ENCODE assay signal across 8 mouse cellular contexts in the genomic region with DNA sequence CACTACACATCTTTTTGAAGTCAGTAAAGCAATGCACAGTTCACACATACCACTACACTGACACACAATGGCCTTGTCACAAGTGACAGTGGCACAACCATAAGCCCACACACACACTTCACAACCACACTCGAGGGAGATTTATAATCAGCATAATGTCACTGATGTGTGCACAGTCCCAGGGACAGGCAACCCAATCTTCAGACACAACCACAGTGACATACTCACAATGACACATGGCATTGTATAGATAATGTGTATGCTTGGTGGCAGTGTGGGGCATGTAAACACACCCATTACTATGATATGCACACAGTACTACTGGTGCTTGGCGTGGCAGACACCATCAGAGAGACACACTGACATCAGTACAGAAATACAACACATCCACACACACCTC. TPM values are rescaled to one million over a fixed set of nuclear protein-coding genes. Genes with fewer than 3 reads are reported as not detected.
A peak's percentile ranks its signal among the peaks of the same experiment; 100 is the strongest.
DNase-seq lines count a peak whose midpoint lies in the region; ATAC-seq and TF ChIP-seq lines count a peak whose summit lies in the region.

No protein-coding gene starts in this region.

- no peak for TF ChIP-seq POLR2A in lung, adult 2 months (IDR thresholded peaks at IDR 0.05; ENCODE audit: borderline replicate concordance, extremely low read depth, low read depth, low read length)

- no peak overlapping the region for H3K4me3 ChIP-seq in lung, embryonic 15.5 days
- no peak overlapping the region for H3K4me3 ChIP-seq in hindbrain, postnatal 0 days (ENCODE audit: low read length)
- H3K4me3 ChIP-seq in lung, adult 2 months (replicated peaks; ENCODE audit: extremely low read depth, low read depth, low read length): no peak overlapping the region

- no peaks in the 10 kb centered on the region for H3K9me3 ChIP-seq in lung, embryonic 15.5 days
- H3K9me3 ChIP-seq in hindbrain, postnatal 0 days (ENCODE audit: low read length): no peaks in the 10 kb centered on the region

- ATAC-seq in lung, embryonic 15.5 days (ENCODE audit: borderline replicate concordance, extremely low read depth, low FRiP score, low TSS enrichment): no peak
- no peak for ATAC-seq in hindbrain, postnatal 0 days
- ATAC-seq in monocyte, adult 5-6 weeks (replicated peaks; ENCODE audit: insufficient number of reproducible peaks, low FRiP score, low TSS enrichment, poor library complexity, severe bottlenecking): no peak

- no peak overlapping the region for H3K9ac ChIP-seq in lung, embryonic 15.5 days
- H3K9ac ChIP-seq in hindbrain, postnatal 0 days (replicated peaks; ENCODE audit: low read length): peak overlapping the region; percentile 33; the same call in 1 of the 2 replicates

- peaks cover 31% of the 10 kb centered on the region for H3K4me1 ChIP-seq in lung, embryonic 15.5 days
- peaks cover 7% of the 10 kb centered on the region; the same call in 1 of the 2 replicates for H3K4me1 ChIP-seq in hindbrain, postnatal 0 days (ENCODE audit: insufficient read depth, low read length)
- H3K4me1 ChIP-seq in lung, adult 2 months (ENCODE audit: control insufficient read depth, insufficient read depth, low read length): peaks cover 6% of the 10 kb centered on the region; the same call in 1 of the 2 replicates

- DNase-seq in cerebellum, adult 11-12 months: peak; percentile 49
- no peak for DNase-seq in cerebellum, adult 11 months
- no peak for DNase-seq in lung, postnatal 10 days
- DNase-seq in hindbrain, postnatal 0 days (ENCODE audit: low spot score): no peak
- peak; percentile 55 for DNase-seq in naive thymus-derived CD4-positive, alpha-beta T cell, adult 2 months (ENCODE audit: low read depth)
- DNase-seq in lung, adult 2 months: no peak

- H3K36me3 ChIP-seq in lung, embryonic 15.5 days: no peaks in the 10 kb centered on the region
- H3K36me3 ChIP-seq in hindbrain, postnatal 0 days (ENCODE audit: insufficient read depth, low read length): no peaks in the 10 kb centered on the region

- WGBS in lung, embryonic 15.5 days: 30% methylated on average over 2 of the region's 2 CpGs
- WGBS in hindbrain, postnatal 0 days: 43% methylated on average over 2 of the region's 2 CpGs
- 30% methylated on average over 2 of the region's 2 CpGs for WGBS in lung, adult 2 months

- TF ChIP-seq CTCF in hindbrain, postnatal 0 days (IDR thresholded peaks at IDR 0.05; ENCODE audit: low read depth): no peak
- TF ChIP-seq CTCF in lung, adult 2 months (IDR thresholded peaks at IDR 0.05; ENCODE audit: insufficient read depth, low read length): no peak

- no peaks in the 10 kb centered on the region for H3K27me3 ChIP-seq in lung, embryonic 15.5 days
- H3K27me3 ChIP-seq in hindbrain, postnatal 0 days (ENCODE audit: insufficient read depth, low read length): no peaks in the 10 kb centered on the region

- H3K27ac ChIP-seq in lung, embryonic 15.5 days: peak overlapping the region; percentile 93
- peak overlapping the region; percentile 71; the same call in 1 of the 2 replicates for H3K27ac ChIP-seq in hindbrain, postnatal 0 days

- H3K4me2 ChIP-seq in lung, embryonic 15.5 days: peak overlapping the region; percentile 96
- peak overlapping the region; percentile 61 for H3K4me2 ChIP-seq in hindbrain, postnatal 0 days (ENCODE audit: low read depth, low read length)

RNA-seq across cellular contexts. Expression of a gene that starts 9.6 kb away (rescaled TPM):
- 22.4 and 23.0 TPM in 2 replicates for polyA plus RNA-seq in lung, embryonic 15.5 days (2015; fragmentation: Nextera tagmentation; extraction: Ambion mirVana)
- 11.8 and 27.9 TPM in 2 replicates for total RNA-seq in hindbrain, postnatal 0 days (2014; rRNA removed)
- polyA plus RNA-seq in hindbrain, postnatal 0 days (2015; fragmentation: Nextera tagmentation; extraction: Ambion mirVana): 13.4 and 14.8 TPM in 2 replicates
- 231 to 284 TPM (median 256 TPM) in 3 replicates for total RNA-seq in monocyte, adult 5-6 weeks (2017)
- 31.2 and 47.3 TPM in 2 replicates for polyA plus RNA-seq in lung, adult 2 months (2012; rRNA removed)

RNA-seq across cellular contexts. Expression of a gene that starts 12.0 kb away (rescaled TPM):
- polyA plus RNA-seq in lung, embryonic 15.5 days (2015; fragmentation: Nextera tagmentation; extraction: Ambion mirVana): 10.3 and 12.0 TPM in 2 replicates
- 51.0 and 55.8 TPM in 2 replicates for total RNA-seq in hindbrain, postnatal 0 days (2014; rRNA removed)
- polyA plus RNA-seq in hindbrain, postnatal 0 days (2015; fragmentation: Nextera tagmentation; extraction: Ambion mirVana): 32.2 and 33.3 TPM in 2 replicates
- 26.4 to 30.9 TPM (median 30.1 TPM) in 3 replicates for total RNA-seq in monocyte, adult 5-6 weeks (2017)
- polyA plus RNA-seq in lung, adult 2 months (2012; rRNA removed): 31.8 and 48.2 TPM in 2 replicates

RNA-seq across cellular contexts. Expression of a gene that starts 22.7 kb away (rescaled TPM):
- polyA plus RNA-seq in lung, embryonic 15.5 days (2015; fragmentation: Nextera tagmentation; extraction: Ambion mirVana): 14.7 and 16.4 TPM in 2 replicates
- 56.0 and 71.3 TPM in 2 replicates for total RNA-seq in hindbrain, postnatal 0 days (2014; rRNA removed)
- polyA plus RNA-seq in hindbrain, postnatal 0 days (2015; fragmentation: Nextera tagmentation; extraction: Ambion mirVana): 74.1 and 78.4 TPM in 2 replicates
- 9.4 to 16.4 TPM (median 12.3 TPM) in 3 replicates for total RNA-seq in monocyte, adult 5-6 weeks (2017)
- 54.0 and 76.4 TPM in 2 replicates for polyA plus RNA-seq in lung, adult 2 months (2012; rRNA removed)

RNA-seq across cellular contexts. Expression of a gene that starts 36.8 kb away (rescaled TPM):
- 2.5 and 2.7 TPM in 2 replicates for polyA plus RNA-seq in lung, embryonic 15.5 days (2015; fragmentation: Nextera tagmentation; extraction: Ambion mirVana)
- total RNA-seq in hindbrain, postnatal 0 days (2014; rRNA removed): 1.4 and 1.9 TPM in 2 replicates
- polyA plus RNA-seq in hindbrain, postnatal 0 days (2015; fragmentation: Nextera tagmentation; extraction: Ambion mirVana): 0.93 and 1.5 TPM in 2 replicates
- total RNA-seq in monocyte, adult 5-6 weeks (2017): 11.2 to 17.0 TPM (median 13.7 TPM) in 3 replicates
- 36.1 and 39.2 TPM in 2 replicates for polyA plus RNA-seq in lung, adult 2 months (2012; rRNA removed)

RNA-seq across cellular contexts. Expression of a gene that starts 52.2 kb away (rescaled TPM):
- polyA plus RNA-seq in lung, embryonic 15.5 days (2015; fragmentation: Nextera tagmentation; extraction: Ambion mirVana): 0.18 and 0.36 TPM in 2 replicates
- total RNA-seq in hindbrain, postnatal 0 days (2014; rRNA removed): 0.47 TPM in 1 of 2 replicates, not detected in the other
- polyA plus RNA-seq in hindbrain, postnatal 0 days (2015; fragmentation: Nextera tagmentation; extraction: Ambion mirVana): 0.11 and 0.18 TPM in 2 replicates
- total RNA-seq in monocyte, adult 5-6 weeks (2017): 2.9 to 8.0 TPM (median 7.0 TPM) in 3 replicates
- 2.3 and 3.2 TPM in 2 replicates for polyA plus RNA-seq in lung, adult 2 months (2012; rRNA removed)

Comparison
In these comparisons a context has a peak if more than half of its experiments do, and no peak if none do; other contexts are left out.
1. DNase-seq: peak in cerebellum, adult 11-12 months (single experiment) and naive thymus-derived CD4-positive, alpha-beta T cell, adult 2 months (single experiment); none in cerebellum, adult 11 months (single experiment), lung, postnatal 10 days (single experiment), hindbrain, postnatal 0 days (single experiment) and lung, adult 2 months (single experiment).